9 mouse cellular contexts compared by ENCODE assay signal in genomic region chr17:66416436-66416835, GRCm38 (mm10). TPM values are rescaled to one million over a fixed set of nuclear protein-coding genes. Genes with fewer than 3 reads are reported as not detected.
DNase-seq lines count a peak whose midpoint lies in the region; ATAC-seq and TF ChIP-seq lines count a peak whose summit lies in the region.
"Had no signal": no experiment of that assay in that cellular context is flagged by ENCODE, and none has a peak within 500 bp of the region (broad histone marks: within the 10 kb centered on the region; RNA-seq: fewer than 3 reads in every experiment).

No protein-coding gene starts in this region.

- no peaks in the 10 kb centered on the region for H3K36me3 ChIP-seq in lung, embryonic 14.5 days (ENCODE audit: insufficient read depth)
- H3K36me3 ChIP-seq in forebrain, embryonic 16.5 days (ENCODE audit: control insufficient read depth, insufficient read depth), result no peaks in the 10 kb centered on the region
- H3K36me3 ChIP-seq in limb, embryonic 14.5 days (ENCODE audit: control insufficient read depth, insufficient read depth, low read length), result no peaks in the 10 kb centered on the region

- no peak for TF ChIP-seq POLR2A in limb, embryonic 14.5 days (IDR thresholded peaks at IDR 0.05; ENCODE audit: borderline replicate concordance, extremely low read depth, insufficient read depth, insufficient read length)
- no peak for TF ChIP-seq POLR2A in olfactory bulb, adult 2 months (IDR thresholded peaks at IDR 0.05; ENCODE audit: insufficient read depth, low read depth, low read length)

- no peak for DNase-seq in lung, embryonic 14.5 days
- DNase-seq in lung, postnatal 4 days, result no peak
- DNase-seq in limb, embryonic 14.5 days (ENCODE audit: low spot score), result no peak
- DNase-seq in MN1 (ENCODE audit: low spot score), result no peak
- DNase-seq in testis, postnatal 14 days (ENCODE audit: low spot score), result no peak
- DNase-seq: thymus, postnatal 4 days had no signal

- 39% methylated on average over 7 of the region's 7 CpGs for WGBS in lung, embryonic 14.5 days
- 38% methylated on average over 7 of the region's 7 CpGs for WGBS in forebrain, embryonic 16.5 days
- 34% methylated on average over 7 of the region's 7 CpGs for WGBS in limb, embryonic 14.5 days
- WGBS in olfactory bulb, adult 2 months, result 62% methylated on average over 7 of the region's 7 CpGs

- H3K9ac ChIP-seq in lung, embryonic 14.5 days, result no peak overlapping the region
- 0 out of 2 replicates have a peak overlapping the region, but pooled peaks have one; percentile 30 for H3K9ac ChIP-seq in forebrain, embryonic 16.5 days (replicated peaks; ENCODE audit: low read depth, low read length)
- no peak overlapping the region for H3K9ac ChIP-seq in limb, embryonic 14.5 days (ENCODE audit: low read depth, low read length, severe bottlenecking)

- H3K4me3 ChIP-seq in lung, embryonic 14.5 days (ENCODE audit: low read depth, low read length), result no peak overlapping the region
- H3K4me3 ChIP-seq in forebrain, embryonic 16.5 days (replicated peaks; ENCODE audit: low read length), result peak overlapping the region; percentile 32; the same call in 1 of the 2 replicates
- H3K4me3 ChIP-seq in limb, embryonic 14.5 days (replicated peaks; ENCODE audit: low read length), result peak overlapping the region; percentile 31
- H3K4me3 ChIP-seq in olfactory bulb, adult 2 months (ENCODE audit: insufficient read depth, low read depth, low read length), result peak overlapping the region; percentile 29

- peak; percentile 4; the same call in 1 of the 2 replicates for ATAC-seq in lung, embryonic 14.5 days (ENCODE audit: insufficient read depth)
- no peak for ATAC-seq in forebrain, embryonic 16.5 days
- no peak for ATAC-seq in limb, embryonic 14.5 days (ENCODE audit: low FRiP score, low read depth)
- no peak for ATAC-seq in erythroblast, adult 5-6 weeks (replicated peaks; ENCODE audit: low FRiP score, poor library complexity, severe bottlenecking)

- H3K4me2 ChIP-seq in lung, embryonic 14.5 days, result peak overlapping the region; percentile 58
- peak overlapping the region; percentile 63 for H3K4me2 ChIP-seq in forebrain, embryonic 16.5 days (ENCODE audit: low read length)
- peak overlapping the region; percentile 53 for H3K4me2 ChIP-seq in limb, embryonic 14.5 days (replicated peaks; ENCODE audit: low read depth, low read length, severe bottlenecking)

- no peak for TF ChIP-seq CTCF in lung, embryonic 14.5 days (IDR thresholded peaks at IDR 0.05; ENCODE audit: low read depth)
- no peak for TF ChIP-seq CTCF in olfactory bulb, adult 2 months (IDR thresholded peaks at IDR 0.05; ENCODE audit: insufficient read depth, low read depth, low read length)

- peaks cover 20% of the 10 kb centered on the region for H3K4me1 ChIP-seq in lung, embryonic 14.5 days (ENCODE audit: insufficient read depth)
- H3K4me1 ChIP-seq in forebrain, embryonic 16.5 days (replicated peaks; ENCODE audit: control insufficient read depth, insufficient read depth, low read length), result peaks cover 30% of the 10 kb centered on the region
- peaks cover 13% of the 10 kb centered on the region for H3K4me1 ChIP-seq in limb, embryonic 14.5 days (ENCODE audit: control insufficient read depth, insufficient read depth, low read length)
- H3K4me1 ChIP-seq in olfactory bulb, adult 2 months (ENCODE audit: control insufficient read depth, insufficient read depth, low read length), result peaks cover 24% of the 10 kb centered on the region

- H3K27ac ChIP-seq in lung, embryonic 14.5 days (ENCODE audit: low read depth), result no peak overlapping the region; the same call in 1 of the 2 replicates
- peak overlapping the region; percentile 64 for H3K27ac ChIP-seq in forebrain, embryonic 16.5 days (ENCODE audit: low read length)
- H3K27ac ChIP-seq in limb, embryonic 14.5 days (replicated peaks; ENCODE audit: low read depth, low read length), result no peak overlapping the region
- peak overlapping the region; percentile 47 for H3K27ac ChIP-seq in olfactory bulb, adult 2 months (ENCODE audit: insufficient read depth, low read depth, low read length)

- H3K9me3 ChIP-seq in lung, embryonic 14.5 days (ENCODE audit: low read depth, low read length), result no peaks in the 10 kb centered on the region
- H3K9me3 ChIP-seq in forebrain, embryonic 16.5 days (ENCODE audit: control insufficient read depth, low read length), result no peaks in the 10 kb centered on the region
- H3K9me3 ChIP-seq in limb, embryonic 14.5 days (ENCODE audit: control insufficient read depth, low read length), result no peaks in the 10 kb centered on the region

- no peaks in the 10 kb centered on the region for H3K27me3 ChIP-seq in lung, embryonic 14.5 days (ENCODE audit: insufficient read depth, low read length)
- no peaks in the 10 kb centered on the region for H3K27me3 ChIP-seq in forebrain, embryonic 16.5 days (replicated peaks; ENCODE audit: control insufficient read depth, insufficient read depth, low read length)
- no peaks in the 10 kb centered on the region for H3K27me3 ChIP-seq in limb, embryonic 14.5 days (ENCODE audit: control insufficient read depth, insufficient read depth, low read length)

RNA-seq across cellular contexts. Expression of gene Mtcl1, which starts 33.1 kb away (rescaled TPM):
- polyA plus RNA-seq in lung, embryonic 14.5 days (2014; fragmentation: Nextera tagmentation; extraction: Ambion mirVana), result 10.7 and 14.3 TPM in 2 replicates
- 33.1 and 44.3 TPM in 2 replicates for polyA plus RNA-seq in forebrain, embryonic 16.5 days (2015; fragmentation: Nextera tagmentation; extraction: Ambion mirVana)
- polyA plus RNA-seq in limb, embryonic 14.5 days (2012; rRNA removed), result 6.7 and 7.8 TPM in 2 replicates
- 4.7 and 5.3 TPM in 2 replicates for polyA plus RNA-seq in limb, embryonic 14.5 days (2014; fragmentation: Nextera tagmentation; extraction: Ambion mirVana)
- polyA plus RNA-seq in olfactory bulb, adult 2 months (2012; ENCODE audit: insufficient read depth, insufficient read length, low replicate concordance, missing spikeins), result not detected in 2 replicates
- total RNA-seq in erythroblast, adult 5-6 weeks (2015; ENCODE audit: low replicate concordance), result not detected in 2 replicates
- total RNA-seq in erythroblast, adult 5-6 weeks (2017; ENCODE audit: low replicate concordance), result not detected in 2 replicates

Comparison
In these comparisons a context has a peak if more than half of its experiments do, and no peak if none do; other contexts are left out.
1. H3K27ac ChIP-seq: peak in forebrain, embryonic 16.5 days (single experiment) and olfactory bulb, adult 2 months (single experiment); none in lung, embryonic 14.5 days (single experiment) and limb, embryonic 14.5 days (single experiment).
2. Peak in every context shown above with its lines, with median percentiles within 50 percentile points of each other: H3K4me2 ChIP-seq.